Mouse (Mus musculus) G1E-ER4 (cell line): ENCODE results near the gene Pde6g. TPM values are rescaled to one million over a fixed set of nuclear protein-coding genes. Genes with fewer than 3 reads are reported as not detected.

Source experiments
- GATA1 ChIP-seq: IDR thresholded peaks from one replicate; pipeline ENCODE4 v1.8.0; 2012; ENCODE audit warnings: low read length, inconsistent platforms
- polyA plus RNA-seq: library from polyadenylated mRNA; stranded (reverse); fragments of >175 nt; gene quantifications from 2 replicates; pipeline ENCODE4 v1.2.3, GENCODE M21; 2012

Pde6g gene
- 0.17 and 0.31 TPM in 2 replicates for polyA plus RNA-seq

GRCm38 (mm10) chr11:120453306-120453705, at the start of gene Pde6g:
Gene Pde6g (minus strand): TSS chr11:120453500.
- no peak for TF ChIP-seq GATA1

GRCm38 (mm10) chr11:120501701-120502100, 48.4 kb upstream of the Pde6g start:
- no peak for TF ChIP-seq GATA1

- no peak for TF ChIP-seq GATA1
Observed at GRCm38 (mm10) chr11:120501018-120501417, 47.7 kb upstream of the Pde6g start.

- TF ChIP-seq GATA1, result no peak
Observed at GRCm38 (mm10) chr11:120500357-120500756, 47.1 kb upstream of the Pde6g start.

- no peak for TF ChIP-seq GATA1
Observed at GRCm38 (mm10) chr11:120499894-120500293, 46.6 kb upstream of the Pde6g start.

GRCm38 (mm10) chr11:120498891-120499290, 45.6 kb upstream of the Pde6g start:
- TF ChIP-seq GATA1, result no peak

GRCm38 (mm10) chr11:120498226-120498625, 44.9 kb upstream of the Pde6g start:
- TF ChIP-seq GATA1, result no peak

- TF ChIP-seq GATA1, result no peak
Observed at GRCm38 (mm10) chr11:120497436-120497835, 44.1 kb upstream of the Pde6g start.

- no peak for TF ChIP-seq GATA1
Observed at GRCm38 (mm10) chr11:120493911-120494310, 40.6 kb upstream of the Pde6g start.

- TF ChIP-seq GATA1, result no peak
Observed at GRCm38 (mm10) chr11:120493351-120493750, 40.1 kb upstream of the Pde6g start.

- no peak for TF ChIP-seq GATA1
Observed at GRCm38 (mm10) chr11:120492878-120493203, 39.5 kb upstream of the Pde6g start.

GRCm38 (mm10) chr11:120492024-120492877, 39.0 kb upstream of the Pde6g start:
- no peak for TF ChIP-seq GATA1

- no peak for TF ChIP-seq GATA1
Observed at GRCm38 (mm10) chr11:120491317-120492023, 38.2 kb upstream of the Pde6g start, which contains the start of gene Slc25a10. Gene Slc25a10 (plus strand): TSS chr11:120491840.

- no peak for TF ChIP-seq GATA1
Observed at GRCm38 (mm10) chr11:120490291-120491046, 37.2 kb upstream of the Pde6g start.

GRCm38 (mm10) chr11:120489054-120489761, 35.9 kb upstream of the Pde6g start:
- no peak for TF ChIP-seq GATA1

- no peak for TF ChIP-seq GATA1
Observed at GRCm38 (mm10) chr11:120488516-120488915, 35.2 kb upstream of the Pde6g start.
